Mouse (Mus musculus) c-Kit-positive CD71-positive TER-119-negative erythroid progenitor cells, embryonic 14.5 days (primary cell): Measurements from ENCODE around the gene Cdc37.

Experiments
- DNase-seq: peaks from one replicate; pipeline ENCODE4 v3.0.0-alpha.2; 2013; ENCODE audit warnings: low read depth

Cdc37 gene

GRCm38 (mm10) chr9:21097793-21098192 is 52.0 kb downstream of the Cdc37 start:
- no peak for DNase-seq

- no peak for DNase-seq
Observed at GRCm38 (mm10) chr9:21095958-21096357, 53.8 kb downstream of the Cdc37 start.

GRCm38 (mm10) chr9:21093423-21093822 is 56.4 kb downstream of the Cdc37 start:
- DNase-seq, result no peak

- DNase-seq, result peak; percentile 97
Observed at GRCm38 (mm10) chr9:21091707-21092320, 58.0 kb downstream of the Cdc37 start, which contains the start of the genes Gm38431 and Raver1. Gm38431 (minus strand) TSS chr9:21091997. Raver1 (minus strand) TSS chr9:21092008.

GRCm38 (mm10) chr9:21090972-21091706 is 58.6 kb downstream of the Cdc37 start:
- DNase-seq, result no peak

- DNase-seq, result no peak
Observed at GRCm38 (mm10) chr9:21090537-21090936, 59.2 kb downstream of the Cdc37 start.

GRCm38 (mm10) chr9:21083324-21083723 is 66.5 kb downstream of the Cdc37 start:
- DNase-seq, result no peak
